Mouse (Mus musculus) megakaryocyte progenitor cell, adult 5-6 weeks (primary cell): ENCODE data around the gene Cdc42se1. TPM values are rescaled to one million over a fixed set of nuclear protein-coding genes. Genes with fewer than 3 reads are reported as not detected.
A peak's percentile ranks its signal among the peaks of the same experiment; 100 is the strongest.

Experiments used
- ATAC-seq: replicated peaks from 2 replicates; pipeline ENCODE4 v1.8.0; 2016; ENCODE audit warnings: mild to moderate bottlenecking, moderate TSS enrichment, inconsistent platforms; ENCODE audit not compliant: poor library complexity
- total RNA-seq, 2 experiments: library from RNA; stranded (forward) in 1 of 2; stranded (reverse) in 1 of 2; fragments of 157-497, 149-512 nt in 1 of 2; fragments of 200-1000 nt in 1 of 2; gene quantifications; 2 replicates each; pipeline versions ENCODE4 v1.2.3 to v1.2.4; 2015 to 2017

Cdc42se1 gene
- total RNA-seq, 2 experiments from 2014 or later, result 52.5 to 56.2 TPM

GRCm38 (mm10) chr3:95246465-95247231, 18.1 kb downstream of the Cdc42se1 start:
- peak; percentile 89 for ATAC-seq

GRCm38 (mm10) chr3:95247660-95248336, 19.3 kb downstream of the Cdc42se1 start:
- ATAC-seq, result no peak

- no peak for ATAC-seq
These were observed 21.8 kb downstream of the Cdc42se1 start for GRCm38 (mm10) chr3:95250361-95250760.

- ATAC-seq, result no peak
These were observed 22.4 kb downstream of the Cdc42se1 start, which contains the start of gene Bnipl for GRCm38 (mm10) chr3:95250783-95251424. TSS of gene Bnipl (minus strand) at chr3:95251193.

GRCm38 (mm10) chr3:95256931-95257330, 28.4 kb downstream of the Cdc42se1 start:
- no peak for ATAC-seq

- ATAC-seq, result no peak
These were observed 33.4 kb downstream of the Cdc42se1 start for GRCm38 (mm10) chr3:95261975-95262374.

GRCm38 (mm10) chr3:95263089-95263739, 34.7 kb downstream of the Cdc42se1 start:
- ATAC-seq, result peak; percentile 98

GRCm38 (mm10) chr3:95264724-95265123, 36.2 kb downstream of the Cdc42se1 start:
- no peak for ATAC-seq

- no peak for ATAC-seq
These were observed 37.5 kb downstream of the Cdc42se1 start for GRCm38 (mm10) chr3:95266052-95266451.

GRCm38 (mm10) chr3:95267855-95268254, 39.3 kb downstream of the Cdc42se1 start:
- ATAC-seq, result no peak

GRCm38 (mm10) chr3:95269789-95270188, 41.3 kb downstream of the Cdc42se1 start:
- ATAC-seq, result no peak

GRCm38 (mm10) chr3:95270766-95271364, 42.3 kb downstream of the Cdc42se1 start:
- no peak for ATAC-seq

GRCm38 (mm10) chr3:95273471-95273870, 44.9 kb downstream of the Cdc42se1 start:
- ATAC-seq, result no peak

- ATAC-seq, result no peak
These were observed 45.9 kb downstream of the Cdc42se1 start for GRCm38 (mm10) chr3:95274453-95274852.

GRCm38 (mm10) chr3:95275161-95275560, 46.6 kb downstream of the Cdc42se1 start:
- no peak for ATAC-seq

GRCm38 (mm10) chr3:95276428-95276934, 47.9 kb downstream of the Cdc42se1 start:
- ATAC-seq, result no peak

- no peak for ATAC-seq
These were observed 48.6 kb downstream of the Cdc42se1 start for GRCm38 (mm10) chr3:95277149-95277551.

GRCm38 (mm10) chr3:95280747-95281146, 52.2 kb downstream of the Cdc42se1 start:
- no peak for ATAC-seq

GRCm38 (mm10) chr3:95281216-95282126, 52.9 kb downstream of the Cdc42se1 start, which contains the start of the genes Mindy1 and Prune1:
TSS of gene Mindy1 (plus strand) at chr3:95281345.
TSS of gene Prune1 (minus strand) at chr3:95282076.
- ATAC-seq, result peak; percentile 75
